Mouse (Mus musculus): ENCODE results near the gene Nfkbie. TPM values are rescaled to one million over a fixed set of nuclear protein-coding genes. Genes with fewer than 3 reads are reported as not detected.

Nfkbie gene
- total RNA-seq, 2 experiments from 2014 or later = 0.64 to 0.79 TPM

- intact Hi-C loops (cut with DNase I) = no loop called here
- no peak for DNase-seq
Measured at GRCm38 (mm10) chr17:45557246-45557824, 1.8 kb downstream of the Nfkbie start.

- intact Hi-C loops (cut with DNase I) = no loop called here
- DNase-seq = no peak
Measured at GRCm38 (mm10) chr17:45557998-45558862, 2.7 kb downstream of the Nfkbie start.

GRCm38 (mm10) chr17:45559732-45560525 lies 4.4 kb downstream of the Nfkbie start:
- intact Hi-C loops (cut with DNase I) = no loop called here
- no peak for DNase-seq

GRCm38 (mm10) chr17:45563216-45563615 lies 7.7 kb downstream of the Nfkbie start:
- DNase-seq = no peak
- intact Hi-C loops (cut with DNase I) = no loop called here

- DNase-seq = peak; percentile 89 to 93
Measured at GRCm38 (mm10) chr17:45563655-45564530, 8.4 kb downstream of the Nfkbie start, which contains the start of gene Slc35b2. TSS of gene Slc35b2 (plus strand) at chr17:45563874.

GRCm38 (mm10) chr17:45564531-45565084 lies 9.1 kb downstream of the Nfkbie start:
- intact Hi-C loops (cut with DNase I) = no loop called here
- no peak for DNase-seq

More at GRCm38 (mm10) chr17:45563655-45564530, 8.4 kb downstream of the Nfkbie start, which contains the start of gene Slc35b2:
- intact Hi-C loops (cut with DNase I) = no loop called here

- intact Hi-C loops (cut with DNase I) = no loop called here
- DNase-seq = no peak
Measured at GRCm38 (mm10) chr17:45565103-45565502, 9.6 kb downstream of the Nfkbie start.

- DNase-seq = no peak
- intact Hi-C loops (cut with DNase I) = no loop called here
Measured at GRCm38 (mm10) chr17:45566031-45566359, 10.5 kb downstream of the Nfkbie start.

- DNase-seq = no peak
- intact Hi-C loops (cut with DNase I) = no loop called here
Measured at GRCm38 (mm10) chr17:45566360-45567161, 11.1 kb downstream of the Nfkbie start.

GRCm38 (mm10) chr17:45567162-45567601 lies 11.7 kb downstream of the Nfkbie start:
- no peak for DNase-seq
- intact Hi-C loops (cut with DNase I) = no loop called here

GRCm38 (mm10) chr17:45568990-45569389 lies 13.5 kb downstream of the Nfkbie start:
- no peak for DNase-seq
- intact Hi-C loops (cut with DNase I) = no loop called here

GRCm38 (mm10) chr17:45569999-45570398 lies 14.5 kb downstream of the Nfkbie start:
- intact Hi-C loops (cut with DNase I) = no loop called here
- DNase-seq = no peak

- intact Hi-C loops (cut with DNase I) = no loop called here
Measured at GRCm38 (mm10) chr17:45572103-45573086, 16.9 kb downstream of the Nfkbie start.

GRCm38 (mm10) chr17:45573087-45573779 lies 17.7 kb downstream of the Nfkbie start, which contains the start of gene Hsp90ab1:
TSS of gene Hsp90ab1 (minus strand) at chr17:45573271.
- peak; percentile 98 for DNase-seq
- intact Hi-C loops (cut with DNase I) = no loop called here

More at GRCm38 (mm10) chr17:45572103-45573086, 16.9 kb downstream of the Nfkbie start:
- peak; percentile 62 to 69 for DNase-seq

GRCm38 (mm10) chr17:45573780-45574123 lies 18.2 kb downstream of the Nfkbie start:
- peak; percentile 96 to 98 for DNase-seq
- intact Hi-C loops (cut with DNase I) = no loop called here

GRCm38 (mm10) chr17:45574129-45574761 lies 18.7 kb downstream of the Nfkbie start:
- DNase-seq = peak; percentile 47 to 70
- intact Hi-C loops (cut with DNase I) = no loop called here
